Mouse (Mus musculus): ENCODE data around the gene Ffar2.

- TF ChIP-seq CTCF (IDR thresholded peaks at IDR 0.05; ENCODE audit: low read depth) (peak; percentile 77), EP300 (IDR thresholded peaks at IDR 0.05; ENCODE audit: low read depth) (no peak)
Observed at GRCm38 (mm10) chr7:30781792-30782191, 41.8 kb downstream of the Ffar2 start.
